Mouse (Mus musculus): ENCODE data around the gene Sphkap.

The Sphkap gene

DNA sequence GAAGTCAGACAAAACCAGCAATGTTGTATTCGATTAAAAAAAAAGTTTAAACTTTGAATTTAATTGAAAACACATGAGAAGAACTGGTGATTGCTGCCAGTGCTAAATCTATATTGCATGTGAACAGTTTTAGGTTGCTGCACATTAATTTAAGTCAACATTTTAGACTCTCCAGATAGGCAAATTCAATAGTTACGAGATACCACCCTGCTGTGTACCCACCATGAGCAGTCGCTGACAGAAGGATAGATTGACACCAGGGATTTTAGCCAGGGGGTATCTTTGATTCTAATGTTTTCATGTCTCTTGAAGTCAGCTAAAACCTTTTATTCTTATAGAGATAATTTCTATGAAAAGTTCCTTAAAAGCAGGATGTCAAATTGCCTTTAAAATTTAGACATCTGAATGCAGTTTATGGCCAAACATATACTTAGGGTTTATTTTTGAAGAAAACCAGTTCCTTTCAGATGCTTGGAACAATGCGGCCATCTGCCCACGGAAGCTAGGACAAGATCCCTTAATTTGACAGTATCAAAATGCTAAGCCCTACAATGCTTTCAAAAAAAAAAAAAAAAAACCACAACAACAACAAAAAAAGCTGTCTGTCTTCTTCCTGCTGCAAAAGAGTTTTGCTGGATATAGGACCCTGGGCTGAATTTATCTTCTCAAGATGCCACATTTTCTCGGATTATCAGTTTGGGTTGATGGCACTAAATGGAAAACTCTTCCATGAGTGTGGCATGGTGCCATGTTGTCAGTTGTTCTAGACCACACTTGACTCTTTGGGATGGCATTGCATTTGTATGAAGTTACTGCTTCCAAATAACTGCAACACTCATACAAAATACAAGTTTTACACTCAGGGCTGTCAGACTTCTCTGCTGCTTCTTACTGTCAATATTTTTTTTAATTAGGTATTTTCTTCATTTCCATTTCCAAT is 110.6 kb downstream of the Sphkap start:
- DNase-seq (ENCODE audit: low spot score): no peak

DNA sequence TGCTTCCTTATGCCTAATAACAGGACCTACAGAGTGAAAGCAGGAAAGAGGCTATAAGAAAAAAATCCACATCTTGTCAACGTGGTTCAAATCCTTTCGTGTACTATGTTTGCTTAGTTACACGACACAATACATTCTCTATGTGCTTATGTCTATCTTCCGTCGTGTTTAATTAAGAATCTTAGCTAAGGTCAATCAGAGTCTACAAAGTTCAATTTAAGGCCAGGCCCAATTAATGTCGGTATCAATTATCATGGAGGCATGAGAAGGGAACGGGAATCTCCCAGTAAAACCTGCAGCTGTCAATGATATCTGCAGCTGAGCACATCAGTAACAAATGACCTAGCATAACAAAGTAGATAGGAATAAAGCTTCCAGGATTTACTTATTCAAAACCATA is 122.1 kb downstream of the Sphkap start:
- DNase-seq (ENCODE audit: low spot score): no peak

DNA sequence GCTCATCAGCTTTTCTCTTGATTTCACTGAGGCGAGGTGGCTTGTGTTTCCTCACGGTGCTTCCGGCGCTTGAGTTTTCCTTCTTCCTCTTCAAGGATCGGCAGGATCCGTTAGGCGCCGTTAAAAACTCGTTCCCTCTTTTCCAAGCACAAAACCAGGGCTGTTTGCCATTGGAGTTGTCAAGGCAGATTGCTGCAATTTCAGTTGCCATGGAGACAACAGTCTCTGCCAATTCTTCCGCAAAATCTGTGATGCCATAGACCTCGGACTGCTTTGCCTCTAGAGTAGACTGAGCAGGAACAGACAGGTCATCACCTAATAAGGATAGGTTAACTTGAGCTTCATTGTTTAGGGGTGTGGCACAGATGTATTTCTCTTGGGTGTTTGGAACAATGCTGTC is 131.0 kb downstream of the Sphkap start:
- DNase-seq (ENCODE audit: low spot score): no peak

DNA sequence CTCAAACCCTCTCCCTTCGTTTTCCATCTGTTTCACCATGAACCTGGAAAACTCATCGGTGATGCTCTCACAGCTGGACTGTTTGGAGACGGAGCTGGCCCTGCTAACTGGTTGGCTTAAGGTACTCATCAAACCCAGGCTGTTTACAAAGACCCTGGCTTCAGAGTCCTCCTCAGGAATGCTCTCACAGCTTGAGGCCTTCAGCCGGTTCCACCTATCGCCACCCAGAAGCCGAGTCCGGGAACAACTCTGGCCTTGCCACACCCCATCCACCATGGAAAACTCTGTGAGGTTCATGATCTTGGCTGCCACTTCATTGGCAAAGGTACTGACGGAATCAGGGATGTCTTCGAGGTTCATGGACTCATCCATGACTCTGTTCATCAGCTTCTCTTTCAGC is 131.4 kb downstream of the Sphkap start:
- no peak for DNase-seq (ENCODE audit: low spot score)

DNA sequence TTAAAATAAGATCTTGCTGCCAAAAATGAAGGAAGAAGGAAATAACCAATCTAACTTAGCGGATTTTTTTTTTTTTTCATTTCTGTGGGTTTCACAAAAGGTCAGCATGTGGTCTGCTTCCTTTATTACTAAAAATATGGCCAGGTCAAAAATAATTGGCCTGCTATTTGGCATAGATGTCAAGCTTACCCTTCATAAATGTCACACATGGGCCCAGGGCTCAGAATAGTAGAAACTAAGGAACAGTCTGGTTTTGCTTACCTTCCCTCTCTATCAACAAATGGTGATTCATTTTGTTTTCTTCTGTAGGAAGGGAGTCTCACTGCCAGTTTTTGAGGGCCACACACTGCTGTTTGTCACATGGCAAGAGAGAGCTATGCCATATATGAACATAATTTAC is 156.3 kb downstream of the Sphkap start:
- no peak for DNase-seq (ENCODE audit: low spot score)

DNA sequence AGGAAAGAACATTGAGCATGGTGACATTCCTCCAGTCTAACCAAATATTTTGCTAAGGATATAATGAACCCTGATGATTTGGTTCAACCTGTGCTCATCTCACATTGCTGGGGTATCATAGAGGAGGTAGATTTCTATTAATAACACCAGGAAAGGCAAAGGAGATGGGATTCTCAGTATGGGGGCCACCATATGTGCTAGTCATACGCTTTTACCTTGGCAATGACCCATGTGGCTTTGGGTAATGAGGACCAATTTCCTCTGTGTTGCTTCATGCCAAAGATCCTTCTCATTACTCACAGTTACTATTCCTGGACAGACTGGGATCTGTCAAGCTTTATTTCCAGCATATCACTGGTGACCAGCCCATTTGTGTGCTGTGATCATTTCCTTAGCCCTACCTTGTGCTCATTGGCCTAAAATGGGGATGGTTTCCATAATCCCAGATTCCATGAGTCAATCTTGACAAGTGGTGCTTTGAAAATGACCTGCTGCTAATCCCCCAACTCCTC is 159.7 kb downstream of the Sphkap start:
- DNase-seq (ENCODE audit: low spot score): no peak

DNA sequence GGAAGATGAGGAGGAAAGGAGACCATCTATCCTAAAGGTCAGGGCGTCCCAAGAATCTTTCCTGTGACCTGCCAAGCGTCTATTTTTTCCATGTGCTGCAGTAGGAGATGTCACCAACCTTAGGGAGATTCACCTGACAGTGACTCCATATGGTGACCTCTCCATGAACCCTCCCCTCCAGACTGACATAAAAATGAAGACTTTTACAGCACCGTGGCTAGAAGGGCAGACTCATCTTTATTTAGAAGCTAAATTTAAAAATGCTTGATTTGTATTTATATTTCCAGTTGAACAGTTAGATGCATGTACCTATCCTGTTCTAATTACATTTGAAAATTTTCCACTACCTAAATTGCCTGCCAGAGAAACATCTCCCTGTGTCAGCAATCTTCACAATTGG is 180.1 kb downstream of the Sphkap start:
- no peak for DNase-seq (ENCODE audit: low spot score)

DNA sequence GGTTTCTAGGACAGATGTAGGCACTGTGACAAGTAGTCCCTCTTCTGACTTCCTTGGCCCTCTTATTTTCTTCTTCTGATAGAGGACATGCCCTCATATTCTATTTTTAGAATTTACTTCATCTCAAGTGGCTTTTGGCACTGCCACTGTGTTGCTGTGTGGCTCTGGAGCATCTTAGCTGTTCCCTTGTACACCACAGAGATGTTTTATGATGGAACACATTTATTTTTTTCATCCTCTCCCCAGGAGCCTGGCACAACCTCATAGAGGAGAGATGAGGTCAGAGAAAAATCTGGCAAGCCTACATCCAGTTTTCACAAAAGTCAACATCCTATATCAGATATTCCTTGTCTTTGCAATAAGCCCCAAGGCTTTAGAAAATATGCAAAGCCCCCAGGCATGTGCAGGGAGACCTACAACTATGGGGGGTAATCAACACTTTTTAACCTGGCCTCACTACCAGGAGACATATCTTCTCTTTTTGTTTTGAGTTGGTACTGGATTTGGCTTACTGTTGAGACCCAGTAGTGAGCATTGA is 183.5 kb downstream of the Sphkap start:
- DNase-seq (ENCODE audit: low spot score): no peak

DNA sequence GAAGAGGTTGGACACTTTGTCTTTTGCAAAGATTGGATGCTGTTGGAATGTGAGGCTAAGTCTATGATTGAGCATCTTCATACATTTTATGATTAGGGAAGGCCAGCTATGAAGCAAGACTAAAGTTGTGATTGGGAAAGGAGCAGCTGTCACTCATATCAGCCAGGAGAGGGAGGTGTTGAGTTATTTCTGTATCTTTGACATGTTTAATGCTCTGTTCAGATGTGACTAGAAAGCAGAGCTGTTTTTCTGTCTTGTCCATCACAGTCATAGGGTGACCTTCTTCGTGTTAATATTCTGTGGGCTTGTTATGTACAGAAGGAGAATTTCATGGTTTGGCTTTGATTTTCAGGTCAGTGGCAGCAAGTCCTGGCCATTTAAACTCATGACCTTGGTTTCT is 184.9 kb downstream of the Sphkap start:
- DNase-seq (ENCODE audit: low spot score): no peak

DNA sequence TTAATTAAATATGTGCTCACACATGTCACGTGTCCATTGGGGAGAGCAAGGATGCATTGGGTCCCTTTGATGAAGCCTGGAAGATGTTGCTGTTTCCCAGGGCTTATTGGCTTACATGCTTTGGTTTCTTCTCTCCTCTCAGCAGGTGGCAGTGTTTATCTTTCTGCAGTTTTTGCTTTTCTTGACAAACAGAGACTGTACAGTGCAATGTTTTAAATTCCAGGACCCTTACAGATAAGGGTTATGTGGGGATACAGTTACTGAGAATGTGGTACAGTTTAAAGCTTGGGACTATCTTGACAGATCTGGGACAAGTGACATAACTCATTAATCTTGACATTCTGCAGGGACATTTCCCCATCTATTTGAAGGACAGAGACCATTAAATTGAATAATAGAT is 189.7 kb downstream of the Sphkap start:
- DNase-seq (ENCODE audit: low spot score): no peak

DNA sequence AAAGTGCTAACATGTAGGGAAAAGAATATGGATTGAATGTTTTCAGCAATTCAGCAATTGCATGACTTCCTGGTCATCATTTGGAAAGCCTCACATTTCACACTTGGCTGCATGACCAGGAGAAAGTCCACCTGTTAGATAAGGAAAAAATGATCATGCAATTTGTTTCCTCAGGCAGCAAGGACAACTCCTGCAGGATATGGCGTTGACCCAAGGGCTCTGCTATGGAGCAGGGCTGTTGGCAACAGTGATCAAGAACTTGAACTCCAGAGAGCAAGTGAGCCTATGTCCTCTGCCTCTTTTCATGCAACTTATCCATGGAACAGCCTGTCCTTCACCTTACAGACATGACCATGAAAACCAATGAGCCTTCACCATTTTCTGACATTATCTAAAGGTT is 198.0 kb downstream of the Sphkap start:
- no peak for DNase-seq (ENCODE audit: low spot score)

All from T-cell, adult 2 months (primary cell).